Comparison of ENCODE assay signal across 31 mouse cellular contexts in the genomic region with DNA sequence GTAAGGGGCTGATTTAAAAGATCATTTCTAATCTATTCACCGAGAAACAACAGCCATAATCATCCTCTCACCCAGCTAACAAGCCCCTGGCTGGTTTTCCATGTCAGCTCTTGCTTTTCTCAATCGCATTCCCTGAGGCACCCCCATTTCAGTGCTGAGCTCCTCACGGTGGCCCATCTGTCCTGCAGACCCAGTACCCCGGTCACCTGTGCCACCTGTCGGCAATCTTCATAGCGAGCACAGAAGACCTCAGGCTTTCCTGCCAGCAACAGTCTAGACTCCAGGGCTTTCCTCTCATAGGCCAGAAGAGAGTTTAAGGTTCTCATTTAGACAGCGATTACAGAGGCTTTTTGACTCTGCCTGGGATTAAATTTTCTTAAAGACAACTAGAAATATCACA.
DNase-seq lines count a peak whose midpoint lies in the region; ATAC-seq and TF ChIP-seq lines count a peak whose summit lies in the region.
"Had no signal": no experiment of that assay in that cellular context is flagged by ENCODE, and none has a peak within 500 bp of the region (broad histone marks: within the 10 kb centered on the region; RNA-seq: fewer than 3 reads in every experiment).

No protein-coding gene starts in this region.

- DNase-seq in brain, adult 2 months (ENCODE audit: low read depth, low spot score): peak; percentile 52
- DNase-seq in cerebellum, adult 2 months: peak; percentile 44 to 55
- peak; percentile 34 to 45 for DNase-seq in cerebellum, postnatal 14 days
- no peak for DNase-seq in midbrain, embryonic 14.5 days
- DNase-seq in left cerebral cortex, postnatal 4 days: no peak
- DNase-seq: adrenal gland, postnatal 36 days; gastrocnemius, postnatal 14 days; kidney, adult 2 months; kidney, postnatal 4 days; layer of hippocampus, adult 9-11 months; liver, postnatal 0 days; lung, postnatal 4 days; retina, postnatal 1 day; right cerebral cortex, postnatal 25 days; thymus, postnatal 25 days had no signal

- no peaks in the 10 kb centered on the region for H3K36me3 ChIP-seq in midbrain, embryonic 14.5 days (ENCODE audit: control insufficient read depth, insufficient read depth, low read length)
- H3K36me3 ChIP-seq: heart, embryonic 10.5 days; heart, embryonic 15.5 days; intestine, embryonic 15.5 days; limb, embryonic 12.5 days; liver, embryonic 12.5 days; midbrain, embryonic 12.5 days; neural tube, embryonic 15.5 days had no signal

- no peaks in the 10 kb centered on the region for H3K27me3 ChIP-seq in cerebellum, adult 2 months (ENCODE audit: control insufficient read depth, insufficient read depth, low read length)
- no peaks in the 10 kb centered on the region for H3K27me3 ChIP-seq in midbrain, embryonic 14.5 days (ENCODE audit: control insufficient read depth, insufficient read depth, low read length)
- H3K27me3 ChIP-seq: CH12.LX; heart, embryonic 15.5 days; intestine, embryonic 15.5 days; limb, embryonic 12.5 days; liver, embryonic 12.5 days; megakaryocyte, embryonic 14.5 days; midbrain, embryonic 12.5 days; neural tube, embryonic 15.5 days had no signal

- no peak overlapping the region for H3K4me2 ChIP-seq in midbrain, embryonic 14.5 days (ENCODE audit: low read length)
- H3K4me2 ChIP-seq: heart, embryonic 15.5 days; intestine, embryonic 15.5 days; limb, embryonic 12.5 days; liver, embryonic 12.5 days; midbrain, embryonic 12.5 days; neural tube, embryonic 15.5 days had no signal

- H3K9me3 ChIP-seq in midbrain, embryonic 14.5 days (ENCODE audit: control insufficient read depth, low read length): no peaks in the 10 kb centered on the region
- H3K9me3 ChIP-seq: heart, embryonic 10.5 days; heart, embryonic 15.5 days; intestine, embryonic 15.5 days; limb, embryonic 12.5 days; liver, embryonic 12.5 days; midbrain, embryonic 12.5 days; neural tube, embryonic 15.5 days had no signal

- no peak overlapping the region for H3K4me3 ChIP-seq in bone marrow macrophage, adult 2 months (ENCODE audit: insufficient read depth, low read length)
- H3K4me3 ChIP-seq in cerebellum, adult 2 months (replicated peaks; ENCODE audit: insufficient read depth, low read depth, low read length): no peak overlapping the region
- H3K4me3 ChIP-seq in midbrain, embryonic 14.5 days (replicated peaks; ENCODE audit: low read depth, low read length): no peak overlapping the region
- H3K4me3 ChIP-seq: erythroblast, embryonic 14.5 days; heart, embryonic 10.5 days; heart, embryonic 15.5 days; intestine, embryonic 15.5 days; limb, embryonic 12.5 days; liver, embryonic 12.5 days; midbrain, embryonic 12.5 days; neural tube, embryonic 15.5 days had no signal

- intact Hi-C loops in left cerebral cortex, postnatal 4 days (cut with DNase I): no loop called here

- TF ChIP-seq POLR2A in bone marrow macrophage, adult 2 months (IDR thresholded peaks at IDR 0.05; ENCODE audit: borderline replicate concordance, low read depth, low read length): no peak
- no peak for TF ChIP-seq POLR2A in cerebellum, adult 2 months (IDR thresholded peaks at IDR 0.05; ENCODE audit: borderline replicate concordance, insufficient read depth, low read length)

- WGBS in cerebellum, adult 2 months: 27% methylated on average over 7 of the region's 7 CpGs
- WGBS in midbrain, embryonic 14.5 days: 93% methylated on average over 7 of the region's 7 CpGs

- peaks cover 33% of the 10 kb centered on the region for H3K4me1 ChIP-seq in bone marrow macrophage, adult 2 months (ENCODE audit: control insufficient read depth, insufficient read depth, low read length)
- H3K4me1 ChIP-seq in cerebellum, adult 2 months (ENCODE audit: control insufficient read depth, insufficient read depth, low read length): peaks cover 13% of the 10 kb centered on the region
- H3K4me1 ChIP-seq in midbrain, embryonic 14.5 days (ENCODE audit: control insufficient read depth, insufficient read depth, low read length): no peaks in the 10 kb centered on the region
- H3K4me1 ChIP-seq: midbrain, embryonic 12.5 days had no signal

- H3K9ac ChIP-seq in midbrain, embryonic 14.5 days (replicated peaks; ENCODE audit: low read length): no peak overlapping the region
- H3K9ac ChIP-seq: heart, embryonic 15.5 days; intestine, embryonic 15.5 days; limb, embryonic 12.5 days; liver, embryonic 12.5 days; liver, postnatal 0 days; midbrain, embryonic 12.5 days; neural tube, embryonic 15.5 days had no signal

- ATAC-seq in midbrain, embryonic 14.5 days (ENCODE audit: low FRiP score, low TSS enrichment): no peak
- no peak for ATAC-seq in monocyte, adult 5-6 weeks (replicated peaks; ENCODE audit: insufficient number of reproducible peaks, low FRiP score, low TSS enrichment, poor library complexity, severe bottlenecking)
- ATAC-seq: activated CD4-positive, CD25-positive, alpha-beta regulatory T cell, adult 4 months; forebrain, embryonic 16.5 days; hindbrain, embryonic 16.5 days; intestine, embryonic 15.5 days; liver, embryonic 12.5 days had no signal

- H3K27ac ChIP-seq in bone marrow macrophage, adult 2 months (ENCODE audit: insufficient read depth, low read depth, low read length): 0 out of 2 replicates have a peak overlapping the region, but pooled peaks have one; percentile 11
- H3K27ac ChIP-seq in cerebellum, adult 2 months (ENCODE audit: insufficient read depth, low read length): no peak overlapping the region
- H3K27ac ChIP-seq in midbrain, embryonic 14.5 days (replicated peaks; ENCODE audit: low read depth, low read length): no peak overlapping the region
- H3K27ac ChIP-seq: heart, embryonic 10.5 days; heart, embryonic 15.5 days; intestine, embryonic 15.5 days; kidney, postnatal 0 days; limb, embryonic 12.5 days; liver, embryonic 12.5 days; midbrain, embryonic 12.5 days; neural tube, embryonic 15.5 days had no signal

- no peak for TF ChIP-seq CTCF in bone marrow macrophage, adult 2 months (IDR thresholded peaks at IDR 0.05; ENCODE audit: low read depth, low read length)
- TF ChIP-seq CTCF in cerebellum, adult 2 months (IDR thresholded peaks at IDR 0.05; ENCODE audit: borderline replicate concordance, insufficient read depth, low read depth, low read length): peak; percentile 39; the same call in 1 of the 2 replicates

Comparison
In these comparisons a context has a peak if more than half of its experiments do, and no peak if none do; other contexts are left out.
1. DNase-seq: peak in brain, adult 2 months (single experiment), cerebellum, adult 2 months (2 of 2) and cerebellum, postnatal 14 days (2 of 2); none in midbrain, embryonic 14.5 days (single experiment) and left cerebral cortex, postnatal 4 days (single experiment).